Mouse (Mus musculus) cerebellum, adult 2 months (tissue): ENCODE measurements around the gene Csk.

Experiments
- CTCF ChIP-seq: fragments of 200-500 bp; IDR thresholded peaks from 2 replicates; pipeline ENCODE4 v1.5.1; 2011; ENCODE audit warnings: low read depth, mild to moderate bottlenecking, control low read depth, low read length, moderate library complexity, borderline replicate concordance; ENCODE audit not compliant: insufficient read depth
- POLR2A ChIP-seq: fragments of 200-500 bp; IDR thresholded peaks from 2 replicates; pipeline ENCODE4 v1.6.1; 2011; ENCODE audit warnings: low read length, control low read depth, borderline replicate concordance; ENCODE audit not compliant: insufficient read depth

GRCm38 (mm10) chr9:57643856-57644180 is 9.6 kb downstream of the Csk start:
- no peak for TF ChIP-seq CTCF
- no peak for TF ChIP-seq POLR2A
